Mouse (Mus musculus) heart, adult 2 months (tissue): ENCODE results near the gene Mypn. TPM values are rescaled to one million over a fixed set of nuclear protein-coding genes. Genes with fewer than 3 reads are reported as not detected.

Experiments used
- DNase-seq, 2 experiments: peaks; one replicate each; pipeline ENCODE4 v3.0.0; 2021
- H3K27ac ChIP-seq: fragments of 200-600 bp; 2 replicates; pipeline ENCODE4 v1.8.1; 2022
- H3K27me3 ChIP-seq: fragments of 200-500 bp; 2 replicates; pipeline ENCODE4 v1.6.1; 2012; ENCODE audit warnings: mild to moderate bottlenecking, low read length, inconsistent platforms, mixed read lengths; ENCODE audit not compliant: control insufficient read depth, insufficient read depth
- H3K36me3 ChIP-seq: fragments of 200-500 bp; 2 replicates; pipeline ENCODE4 v1.6.1; 2012; ENCODE audit warnings: low read length, inconsistent platforms; ENCODE audit not compliant: control insufficient read depth, insufficient read depth
- H3K4me1 ChIP-seq: fragments of 200-500 bp; 2 replicates; pipeline ENCODE4 v1.6.1; 2011; ENCODE audit warnings: low read length; ENCODE audit not compliant: control insufficient read depth, insufficient read depth
- H3K4me3 ChIP-seq: fragments of 200-600 bp; 2 replicates; pipeline ENCODE4 v1.8.1; 2022
- H3K79me2 ChIP-seq: fragments of 200-500 bp; replicated peaks from 2 replicates; pipeline ENCODE4 v1.6.1; 2012; ENCODE audit warnings: mild to moderate bottlenecking, inconsistent platforms, low read length, moderate library complexity, mixed read lengths; ENCODE audit not compliant: control insufficient read depth, insufficient read depth
- H3K9ac ChIP-seq: fragments of 200-500 bp; 2 replicates; pipeline ENCODE4 v1.6.1; 2012; ENCODE audit warnings: low read depth, mild to moderate bottlenecking, control low read depth, inconsistent platforms, low read length, mixed read lengths
- CTCF ChIP-seq: fragments of 200-600 bp; IDR thresholded peaks from 2 replicates; pipeline ENCODE4 v1.8.1; 2022; ENCODE audit warnings: antibody characterized with exemption, mild to moderate bottlenecking, moderate library complexity
- EP300 ChIP-seq: fragments of 200-500 bp; IDR thresholded peaks from 2 replicates; pipeline ENCODE4 v1.6.1; 2011; ENCODE audit warnings: low read depth, low read length, control low read depth; ENCODE audit not compliant: insufficient read depth
- POLR2A ChIP-seq: fragments of 200-500 bp; IDR thresholded peaks from 2 replicates; pipeline ENCODE4 v1.6.1; 2011; ENCODE audit warnings: mild to moderate bottlenecking, low read depth, low read length, control low read depth; ENCODE audit not compliant: insufficient read depth
- WGBS: fragments of 180-500 bp; shearing (Covaris S2); methylation state at CpG from one replicate; pipeline ENCODE4 v1.1.7; 2018; 5-methylcytosine and 5-hydroxymethylcytosine counted together
- intact Hi-C: fragments of 180-260 bp; cut with DNase I; formaldehyde crosslinking; loops from one replicate; pipeline ENCODE4 v1.15.1; 2025
- polyA plus RNA-seq: library from polyadenylated mRNA; depleted of rRNA; stranded (reverse); fragments of >200 nt; gene quantifications from 2 replicates; pipeline ENCODE4 v1.2.3, GENCODE M21; 2012
- total RNA-seq, 2 experiments: library from RNA; stranded (reverse); gene quantifications; 2 replicates each; pipeline ENCODE4 v1.2.3; 2021

Mypn gene
- total and polyA plus RNA-seq, 3 experiments: 32.1 to 110 (median 96.6) TPM

GRCm38 (mm10) chr10:63128256-63128655, 75.5 kb downstream of the Mypn start:
- peak; percentile 39 to 74 for DNase-seq
- H3K27ac ChIP-seq: peak overlapping the region; percentile 85
- WGBS: 41% methylated on average over 7 of the region's 7 CpGs
- H3K27me3 ChIP-seq: no peaks in the 10 kb centered on the region
- H3K4me3 ChIP-seq: no peak overlapping the region
- peaks cover 3% of the 10 kb centered on the region; the same call in 1 of the 2 replicates for H3K4me1 ChIP-seq
- intact Hi-C loops: no loop called here
- H3K79me2 ChIP-seq: no peaks in the 10 kb centered on the region
- TF ChIP-seq POLR2A (0 out of 2 replicates have a peak, but pooled peaks have one; percentile 19), CTCF (no peak), EP300 (peak; percentile 100)
- no peaks in the 10 kb centered on the region for H3K36me3 ChIP-seq
- no peak overlapping the region for H3K9ac ChIP-seq

- intact Hi-C loops: no loop called here
These were observed 76.6 kb downstream of the Mypn start for GRCm38 (mm10) chr10:63127156-63127555.

DNA sequence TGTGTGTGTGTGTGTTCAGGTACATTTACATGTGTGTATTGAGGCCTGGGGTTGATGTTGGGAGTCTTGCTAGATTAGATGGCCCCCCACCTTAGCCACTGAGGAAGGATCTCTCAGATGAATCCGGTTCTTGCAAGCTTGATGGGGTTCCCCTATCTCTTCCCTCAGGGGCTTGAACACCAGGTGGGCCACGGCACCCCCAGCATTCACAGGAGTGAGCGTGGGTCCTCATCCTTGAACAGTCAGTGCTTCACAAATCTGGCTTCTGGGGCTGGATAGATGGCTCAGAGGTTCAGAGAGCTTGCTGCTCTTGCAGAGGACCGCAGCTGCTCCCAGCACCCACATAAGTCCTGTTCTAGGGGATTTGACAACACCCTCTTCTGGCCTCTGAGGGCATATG, 77.6 kb downstream of the Mypn start:
- Histone ChIP-seq H3K4me3 (no peak overlapping the region), H3K9ac (no peak overlapping the region), H3K79me2 (no peaks in the 10 kb centered on the region), H3K36me3 (no peaks in the 10 kb centered on the region), H3K27ac (no peak overlapping the region), H3K27me3 (no peaks in the 10 kb centered on the region), H3K4me1 (peaks cover 3% of the 10 kb centered on the region; the same call in 1 of the 2 replicates)
- DNase-seq: no peak
- TF ChIP-seq EP300 (no peak), POLR2A (no peak), CTCF (no peak)
- intact Hi-C loops: no loop called here
- WGBS: 77% methylated on average over 4 of the region's 4 CpGs

More at GRCm38 (mm10) chr10:63127156-63127555, 76.6 kb downstream of the Mypn start:
- Histone ChIP-seq H3K27ac (peak overlapping the region; percentile 85; the same call in 1 of the 2 replicates), H3K4me1 (peaks cover 3% of the 10 kb centered on the region; the same call in 1 of the 2 replicates), H3K79me2 (no peaks in the 10 kb centered on the region), H3K4me3 (no peak overlapping the region), H3K36me3 (no peaks in the 10 kb centered on the region), H3K9ac (no peak overlapping the region), H3K27me3 (no peaks in the 10 kb centered on the region)
- TF ChIP-seq EP300 (no peak), CTCF (no peak), POLR2A (no peak)
- 85% methylated on average over 6 of the region's 6 CpGs for WGBS
- DNase-seq: no peak

DNA sequence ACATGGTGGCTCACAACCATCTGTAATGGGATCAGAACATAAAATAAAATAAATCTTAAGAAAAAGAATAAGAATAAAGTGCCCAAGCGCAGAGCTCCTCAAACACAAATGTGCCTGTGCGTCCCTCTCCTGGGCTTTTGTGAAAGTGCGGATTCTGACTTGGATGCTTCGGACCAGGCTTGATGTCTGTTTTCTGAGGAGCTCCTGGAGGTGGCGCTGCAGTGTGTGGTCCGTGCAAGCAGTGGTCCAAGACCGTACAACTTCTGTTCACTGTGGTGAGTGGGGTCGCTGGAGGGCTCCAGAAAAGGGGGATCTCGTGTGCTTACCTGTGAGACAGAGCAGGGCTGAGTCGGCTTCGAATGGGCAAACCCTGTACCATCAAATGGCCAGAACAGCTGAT, 78.4 kb downstream of the Mypn start:
- no peak overlapping the region for H3K4me3 ChIP-seq
- DNase-seq: no peak
- no peak overlapping the region for H3K9ac ChIP-seq
- peaks cover 3% of the 10 kb centered on the region; the same call in 1 of the 2 replicates for H3K4me1 ChIP-seq
- WGBS: 51% methylated on average over 11 of the region's 11 CpGs
- intact Hi-C loops: no loop called here
- H3K79me2 ChIP-seq: no peaks in the 10 kb centered on the region
- TF ChIP-seq CTCF (peak; percentile 23), EP300 (no peak)
- H3K27me3 ChIP-seq: no peaks in the 10 kb centered on the region
- H3K36me3 ChIP-seq: no peaks in the 10 kb centered on the region
- H3K27ac ChIP-seq: no peak overlapping the region

- H3K4me3 ChIP-seq: no peak overlapping the region
- TF ChIP-seq EP300: no peak
- no peak for TF ChIP-seq CTCF
- no peak for TF ChIP-seq POLR2A
- 90% methylated on average over 10 of the region's 10 CpGs for WGBS
- intact Hi-C loops: no loop called here
- H3K9ac ChIP-seq: no peak overlapping the region
- H3K79me2 ChIP-seq: no peaks in the 10 kb centered on the region
- H3K27me3 ChIP-seq: no peaks in the 10 kb centered on the region
- no peaks in the 10 kb centered on the region for H3K36me3 ChIP-seq
- H3K4me1 ChIP-seq: peaks cover 3% of the 10 kb centered on the region; the same call in 1 of the 2 replicates
- no peak overlapping the region for H3K27ac ChIP-seq
- DNase-seq: no peak
These were observed 79.7 kb downstream of the Mypn start for GRCm38 (mm10) chr10:63124016-63124415.

DNA sequence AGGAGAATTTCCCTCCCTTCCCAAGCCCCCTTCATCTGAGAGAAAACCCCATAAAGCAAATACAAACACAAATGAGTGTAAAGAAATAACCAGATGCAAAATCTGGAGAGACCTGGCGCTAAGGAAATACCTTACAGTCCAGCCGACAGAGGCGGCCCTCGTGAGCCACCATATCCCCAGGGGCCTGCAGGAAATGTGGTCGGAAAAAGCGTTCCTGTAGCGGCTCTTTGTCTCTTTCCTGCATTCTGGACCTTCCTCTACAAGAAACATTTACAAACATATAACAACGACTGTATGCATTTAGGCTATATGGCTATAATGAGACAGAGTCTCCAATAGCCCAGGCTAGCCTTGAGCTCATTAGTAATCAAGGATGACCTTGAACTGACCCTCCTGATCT, 80.6 kb downstream of the Mypn start:
- DNase-seq: no peak
- H3K79me2 ChIP-seq: no peaks in the 10 kb centered on the region
- peaks cover 2% of the 10 kb centered on the region; the same call in 1 of the 2 replicates for H3K4me1 ChIP-seq
- intact Hi-C loops: no loop called here
- no peak overlapping the region for H3K27ac ChIP-seq
- H3K9ac ChIP-seq: no peak overlapping the region
- no peaks in the 10 kb centered on the region for H3K27me3 ChIP-seq
- WGBS: 49% methylated on average over 8 of the region's 8 CpGs
- no peaks in the 10 kb centered on the region for H3K36me3 ChIP-seq
- TF ChIP-seq CTCF (no peak), POLR2A (no peak), EP300 (no peak)
- H3K4me3 ChIP-seq: no peak overlapping the region
